Mouse (Mus musculus): ENCODE measurements around the gene Zscan26. TPM values are rescaled to one million over a fixed set of nuclear protein-coding genes. Genes with fewer than 3 reads are reported as not detected.
A peak's percentile ranks its signal among the peaks of the same experiment; 100 is the strongest.
"Not testable (repeated sequence)": the region's sequence is repeated elsewhere in the genome, so short reads cannot be mapped to it uniquely, and the experiment has no call there.

Gene Zscan26
- polyA plus RNA-seq, 1 experiment = 3.1 TPM

- Histone ChIP-seq H3K36me3 (ENCODE audit: control insufficient read depth, insufficient read depth, low read length) (peaks cover 10% of the 10 kb centered on the region), H3K4me3 (ENCODE audit: low read depth, low read length) (no peak overlapping the region), H3K27me3 (ENCODE audit: control insufficient read depth, insufficient read depth, low read length) (no peaks in the 10 kb centered on the region), H3K4me1 (ENCODE audit: control insufficient read depth, insufficient read depth, insufficient read length, low read length) (peaks cover 5% of the 10 kb centered on the region), H3K27ac (ENCODE audit: insufficient read depth, low read depth, low read length) (0 out of 2 replicates have a peak overlapping the region, but pooled peaks have one; percentile 15)
- no peak for TF ChIP-seq POLR2A (IDR thresholded peaks at IDR 0.05; ENCODE audit: low read depth, low read length)
- TF ChIP-seq CTCF (IDR thresholded peaks at IDR 0.05; ENCODE audit: extremely low read depth, insufficient read length, insufficient replicate concordance, low read depth, low read length) = no peak
- 26% methylated on average over 3 of the region's 3 CpGs for WGBS
Observed at GRCm38 (mm10) chr13:21401166-21401565, 52.4 kb downstream of the Zscan26 start.

DNA sequence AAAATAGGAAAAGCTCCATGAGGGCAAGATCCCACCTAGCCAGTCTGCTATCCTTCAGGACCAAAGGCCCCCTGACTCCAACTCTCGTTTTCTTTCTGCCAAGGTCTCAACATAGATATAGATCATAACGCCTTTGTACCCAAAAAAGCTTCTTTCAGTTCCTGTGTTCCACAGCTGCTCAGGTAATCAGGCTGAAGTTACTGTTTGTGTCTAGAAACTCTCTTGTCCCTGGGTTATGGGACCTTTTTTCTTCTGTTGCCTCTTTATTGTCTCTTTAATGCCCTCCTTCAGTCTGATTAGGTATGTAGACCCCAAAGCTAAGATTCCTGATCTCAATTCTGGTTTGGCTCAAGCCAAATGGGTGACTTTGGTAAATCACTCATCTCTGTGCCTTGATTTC lies 56.0 kb downstream of the Zscan26 start:
- no peaks in the 10 kb centered on the region for H3K27me3 ChIP-seq (ENCODE audit: control insufficient read depth, insufficient read depth, low read length)
- H3K4me1 ChIP-seq (ENCODE audit: control insufficient read depth, insufficient read depth, insufficient read length, low read length) = peaks cover 4% of the 10 kb centered on the region; the same call in 1 of the 2 replicates
- no peak overlapping the region for H3K27ac ChIP-seq (ENCODE audit: insufficient read depth, low read depth, low read length)
- TF ChIP-seq CTCF (IDR thresholded peaks at IDR 0.05; ENCODE audit: extremely low read depth, insufficient read length, insufficient replicate concordance, low read depth, low read length) (no peak), POLR2A (IDR thresholded peaks at IDR 0.05; ENCODE audit: low read depth, low read length) (no peak)
- 81% methylated on average over 2 of the region's 2 CpGs for WGBS
- H3K4me3 ChIP-seq (ENCODE audit: low read depth, low read length) = no peak overlapping the region
- H3K36me3 ChIP-seq (ENCODE audit: control insufficient read depth, insufficient read depth, low read length) = peaks cover 31% of the 10 kb centered on the region

DNA sequence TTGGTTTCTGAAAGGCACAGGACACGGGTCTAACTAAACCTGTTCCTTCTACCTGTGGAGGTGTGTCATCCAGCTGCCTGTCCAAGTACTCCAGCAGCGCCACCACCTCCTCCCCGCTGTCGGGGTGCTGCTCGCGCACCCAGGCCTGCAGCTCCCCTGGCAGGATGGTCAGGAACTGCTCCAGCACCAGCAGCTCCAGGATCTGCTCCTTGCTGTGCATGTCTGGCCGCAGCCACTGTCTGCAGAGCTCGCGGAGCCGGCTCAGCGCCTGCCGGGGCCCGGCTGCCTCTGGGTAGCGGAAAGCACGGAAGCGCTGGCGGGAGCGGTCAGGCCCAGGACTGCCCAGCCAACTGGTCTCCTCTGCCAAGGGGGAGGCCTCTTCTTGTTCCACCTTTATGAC lies 57.5 kb downstream of the Zscan26 start:
- not testable (repeated sequence) for H3K27ac ChIP-seq (ENCODE audit: insufficient read depth, low read depth, low read length); H3K4me1 ChIP-seq (ENCODE audit: control insufficient read depth, insufficient read depth, insufficient read length, low read length); H3K4me3 ChIP-seq (ENCODE audit: low read depth, low read length); H3K27me3 ChIP-seq (ENCODE audit: control insufficient read depth, insufficient read depth, low read length)
- 95% methylated on average over 18 of the region's 18 CpGs for WGBS
- H3K36me3 ChIP-seq (ENCODE audit: control insufficient read depth, insufficient read depth, low read length) = peaks cover 42% of the 10 kb centered on the region

DNA sequence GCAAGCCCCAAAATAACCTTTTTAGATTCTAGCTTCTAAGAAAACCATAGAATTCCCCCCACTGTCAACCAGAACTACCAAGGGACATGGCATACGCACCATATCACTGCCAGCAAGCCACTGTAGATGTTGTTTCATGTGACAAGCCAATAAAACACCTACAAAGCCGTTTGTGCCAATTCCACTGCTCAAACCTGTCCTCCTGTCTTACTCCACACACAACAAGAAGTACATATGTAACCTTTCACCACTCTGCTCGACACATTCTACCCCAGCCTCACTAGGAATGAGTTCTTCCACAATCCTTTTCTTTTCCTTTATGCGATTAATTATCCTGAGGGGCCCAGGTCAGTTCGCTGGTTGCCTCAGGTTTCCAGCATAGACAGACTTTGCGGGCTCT lies 57.9 kb downstream of the Zscan26 start:
- no peak overlapping the region for H3K4me3 ChIP-seq (ENCODE audit: low read depth, low read length)
- 92% methylated on average over 6 of the region's 6 CpGs for WGBS
- no peaks in the 10 kb centered on the region for H3K27me3 ChIP-seq (ENCODE audit: control insufficient read depth, insufficient read depth, low read length)
- no peak for TF ChIP-seq POLR2A (IDR thresholded peaks at IDR 0.05; ENCODE audit: low read depth, low read length)
- TF ChIP-seq CTCF (IDR thresholded peaks at IDR 0.05; ENCODE audit: extremely low read depth, insufficient read length, insufficient replicate concordance, low read depth, low read length) = no peak
- peaks cover 46% of the 10 kb centered on the region for H3K36me3 ChIP-seq (ENCODE audit: control insufficient read depth, insufficient read depth, low read length)
- no peaks in the 10 kb centered on the region for H3K4me1 ChIP-seq (ENCODE audit: control insufficient read depth, insufficient read depth, insufficient read length, low read length)
- H3K27ac ChIP-seq (ENCODE audit: insufficient read depth, low read depth, low read length) = no peak overlapping the region

DNA sequence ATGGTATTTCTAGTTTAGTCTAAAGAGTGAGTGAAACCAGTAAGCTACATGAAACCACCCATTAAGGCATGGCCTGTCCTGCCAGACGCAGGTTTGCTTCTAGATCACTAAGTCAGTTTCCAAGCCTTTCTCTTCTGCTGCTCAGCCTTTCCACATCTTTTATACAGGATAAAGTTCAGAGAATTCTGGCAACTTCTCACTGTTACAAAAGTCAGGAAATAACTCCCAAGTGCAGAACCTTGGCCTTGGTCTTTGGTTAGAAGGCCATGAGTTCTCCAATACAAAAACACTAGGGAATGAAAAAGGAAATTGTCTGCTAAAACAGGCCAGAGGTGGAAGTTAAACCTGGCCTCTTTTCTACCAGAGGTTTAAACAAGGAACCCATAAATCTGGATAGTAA lies 58.3 kb downstream of the Zscan26 start:
- peaks cover 49% of the 10 kb centered on the region for H3K36me3 ChIP-seq (ENCODE audit: control insufficient read depth, insufficient read depth, low read length)
- no peaks in the 10 kb centered on the region for H3K4me1 ChIP-seq (ENCODE audit: control insufficient read depth, insufficient read depth, insufficient read length, low read length)
- 91% methylated on average over 1 of the region's 1 CpGs for WGBS
- H3K4me3 ChIP-seq (ENCODE audit: low read depth, low read length) = no peak overlapping the region
- no peaks in the 10 kb centered on the region for H3K27me3 ChIP-seq (ENCODE audit: control insufficient read depth, insufficient read depth, low read length)
- H3K27ac ChIP-seq (ENCODE audit: insufficient read depth, low read depth, low read length) = no peak overlapping the region
- no peak for TF ChIP-seq POLR2A (IDR thresholded peaks at IDR 0.05; ENCODE audit: low read depth, low read length)
- no peak for TF ChIP-seq CTCF (IDR thresholded peaks at IDR 0.05; ENCODE audit: extremely low read depth, insufficient read length, insufficient replicate concordance, low read depth, low read length)

Other genes with a start within 250 kb of the Zscan26 start
- not detected in 2 replicates for gene Gpx5, start 161.0 kb downstream of the Zscan26 start, polyA plus RNA-seq (2012; rRNA removed)
- not detected in 2 replicates for gene Gpx6, start 141.6 kb downstream of the Zscan26 start, polyA plus RNA-seq (2012; rRNA removed)
- not detected in 2 replicates for gene Olfr1367, start 106.8 kb downstream of the Zscan26 start, polyA plus RNA-seq (2012; rRNA removed)
- gene Zscan12, start 90.9 kb downstream of the Zscan26 start, polyA plus RNA-seq (2012; rRNA removed) = 0.13 and 0.38 TPM in 2 replicates
- 7.6 and 11.7 TPM in 2 replicates for gene Zkscan3, start 51.0 kb downstream of the Zscan26 start, polyA plus RNA-seq (2012; rRNA removed)
- 0.30 TPM in 1 of 2 replicates, not detected in the other for gene Pgbd1, start 12.7 kb downstream of the Zscan26 start, polyA plus RNA-seq (2012; rRNA removed)
- gene Nkapl, start 14.8 kb upstream of the Zscan26 start, polyA plus RNA-seq (2012; rRNA removed) = 0.08 TPM in 1 of 2 replicates, not detected in the other
- gene Zkscan4, start 25.2 kb upstream of the Zscan26 start, polyA plus RNA-seq (2012; rRNA removed) = 0.06 and 0.16 TPM in 2 replicates
- gene Gm10065, start 25.7 kb upstream of the Zscan26 start, polyA plus RNA-seq (2012; rRNA removed) = not detected in 2 replicates
- 0.08 TPM in 1 of 2 replicates, not detected in the other for gene AK157302, start 41.5 kb upstream of the Zscan26 start, polyA plus RNA-seq (2012; rRNA removed)
- 11.1 and 22.1 TPM in 2 replicates for gene Gm11273, start 47.7 kb upstream of the Zscan26 start, polyA plus RNA-seq (2012; rRNA removed)
- gene Zkscan8, start 77.4 kb upstream of the Zscan26 start, polyA plus RNA-seq (2012; rRNA removed) = 0.66 and 0.79 TPM in 2 replicates
- not detected in 2 replicates for gene Olfr1366, start 89.1 kb upstream of the Zscan26 start, polyA plus RNA-seq (2012; rRNA removed)
- not detected in 2 replicates for gene Olfr1535, start 106.2 kb upstream of the Zscan26 start, polyA plus RNA-seq (2012; rRNA removed)
- gene Olfr1364, start 128.0 kb upstream of the Zscan26 start, polyA plus RNA-seq (2012; rRNA removed) = not detected in 2 replicates
- gene Olfr1362, start 160.3 kb upstream of the Zscan26 start, polyA plus RNA-seq (2012; rRNA removed) = not detected in 2 replicates
- gene Olfr11, start 188.8 kb upstream of the Zscan26 start, polyA plus RNA-seq (2012; rRNA removed) = not detected in 2 replicates
- not detected in 2 replicates for gene Olfr1361, start 209.7 kb upstream of the Zscan26 start, polyA plus RNA-seq (2012; rRNA removed)
- gene Olfr1360, start 223.7 kb upstream of the Zscan26 start, polyA plus RNA-seq (2012; rRNA removed) = not detected in 2 replicates
- not detected in 2 replicates for gene Olfr1359, start 244.4 kb upstream of the Zscan26 start, polyA plus RNA-seq (2012; rRNA removed)

All from small intestine, adult 2 months (tissue).